Mouse (Mus musculus): ENCODE measurements at regions not wholly inside any gene's neighbourhood (a gene's known extent, or its start where the extent isn't known, plus 50 kb on each side); places are given as distances from the start of the nearest gene placed in this dataset.

- Histone ChIP-seq H3K9me3 (ENCODE audit: control insufficient read depth, insufficient read depth, low read depth, low read length) (no peaks in the 10 kb centered on the region), H3K4me3 (ENCODE audit: insufficient read depth in 1 of 2, low read depth in 1 of 2, low read length in 2 of 2, poor library complexity in 1 of 2, severe bottlenecking in 1 of 2) (no peak overlapping the region), H3K4me1 (ENCODE audit: control insufficient read depth in 2 of 2, insufficient read depth in 2 of 2, low read length in 2 of 2, poor library complexity in 1 of 2) (no peaks in the 10 kb centered on the region), H3K9ac (ENCODE audit: insufficient read depth, low read depth, low read length, poor library complexity, severe bottlenecking) (no peak overlapping the region), H3K36me3 (ENCODE audit: control insufficient read depth, insufficient read depth, low read length, poor library complexity, severe bottlenecking) (no peaks in the 10 kb centered on the region), H3K27ac (ENCODE audit: insufficient read depth, low read depth, low read length, poor library complexity, severe bottlenecking) (no peak overlapping the region)
- in situ Hi-C loops (cut with MboI; ENCODE audit: low sequenced_read_pairs in 2 of 2, unreplicated experiment in 2 of 2): no loop called here
- TF ChIP-seq MAFK (IDR thresholded peaks at IDR 0.05; ENCODE audit: insufficient read depth, low read depth, low read length) (no peak), CHD2 (IDR thresholded peaks at IDR 0.05; ENCODE audit: low read depth, low read length) (no peak), ZC3H11A (IDR thresholded peaks at IDR 0.05; ENCODE audit: borderline replicate concordance, low read depth, low read length) (no peak), ZNF384 (IDR thresholded peaks at IDR 0.05; ENCODE audit: low read depth, low read length) (no peak), HCFC1 (IDR thresholded peaks at IDR 0.05; ENCODE audit: borderline replicate concordance, insufficient read depth, low read length) (no peak)
- DNase-seq (ENCODE audit: low read depth, low spot score): no peak
Observed at GRCm38 (mm10) chr1:63916907-63917650, 148.0 kb upstream of the 4933402D24Rik start.

- Histone ChIP-seq H3K9me3 (ENCODE audit: control insufficient read depth, insufficient read depth, low read depth, low read length) (no peaks in the 10 kb centered on the region), H3K27ac (ENCODE audit: insufficient read depth, low read depth, low read length, poor library complexity, severe bottlenecking) (no peak overlapping the region), H3K4me3 (ENCODE audit: insufficient read depth in 1 of 2, low read depth in 1 of 2, low read length in 2 of 2, poor library complexity in 1 of 2, severe bottlenecking in 1 of 2) (no peak overlapping the region), H3K36me3 (ENCODE audit: control insufficient read depth, insufficient read depth, low read length, poor library complexity, severe bottlenecking) (no peaks in the 10 kb centered on the region), H3K4me1 (ENCODE audit: control insufficient read depth in 2 of 2, insufficient read depth in 2 of 2, low read length in 2 of 2, poor library complexity in 1 of 2) (no peaks in the 10 kb centered on the region), H3K9ac (ENCODE audit: insufficient read depth, low read depth, low read length, poor library complexity, severe bottlenecking) (no peak overlapping the region)
- DNase-seq (ENCODE audit: low read depth, low spot score): no peak
- TF ChIP-seq ZC3H11A (IDR thresholded peaks at IDR 0.05; ENCODE audit: borderline replicate concordance, low read depth, low read length): no peak
- no peak for TF ChIP-seq CHD2 (IDR thresholded peaks at IDR 0.05; ENCODE audit: low read depth, low read length)
- no peak for TF ChIP-seq ZNF384 (IDR thresholded peaks at IDR 0.05; ENCODE audit: low read depth, low read length)
- TF ChIP-seq HCFC1 (IDR thresholded peaks at IDR 0.05; ENCODE audit: borderline replicate concordance, insufficient read depth, low read length): no peak
- no peak for TF ChIP-seq MAFK (IDR thresholded peaks at IDR 0.05; ENCODE audit: insufficient read depth, low read depth, low read length)
- in situ Hi-C loops (cut with MboI; ENCODE audit: low sequenced_read_pairs in 2 of 2, unreplicated experiment in 2 of 2): no loop called here
Observed at GRCm38 (mm10) chr1:63910765-63911164, 141.7 kb upstream of the 4933402D24Rik start.

GRCm38 (mm10) chr1:63909191-63909590 is 140.1 kb upstream of the 4933402D24Rik start:
- H3K36me3 ChIP-seq (ENCODE audit: control insufficient read depth, insufficient read depth, low read length, poor library complexity, severe bottlenecking): no peaks in the 10 kb centered on the region
- in situ Hi-C loops (cut with MboI; ENCODE audit: low sequenced_read_pairs in 2 of 2, unreplicated experiment in 2 of 2): no loop called here
- H3K9me3 ChIP-seq (ENCODE audit: control insufficient read depth, insufficient read depth, low read depth, low read length): no peaks in the 10 kb centered on the region
- H3K4me3 ChIP-seq (ENCODE audit: insufficient read depth in 1 of 2, low read depth in 1 of 2, low read length in 2 of 2, poor library complexity in 1 of 2, severe bottlenecking in 1 of 2): no peak overlapping the region
- TF ChIP-seq CHD2 (IDR thresholded peaks at IDR 0.05; ENCODE audit: low read depth, low read length) (no peak), ZC3H11A (IDR thresholded peaks at IDR 0.05; ENCODE audit: borderline replicate concordance, low read depth, low read length) (no peak), HCFC1 (IDR thresholded peaks at IDR 0.05; ENCODE audit: borderline replicate concordance, insufficient read depth, low read length) (no peak), ZNF384 (IDR thresholded peaks at IDR 0.05; ENCODE audit: low read depth, low read length) (no peak), MAFK (IDR thresholded peaks at IDR 0.05; ENCODE audit: insufficient read depth, low read depth, low read length) (no peak)
- no peak overlapping the region for H3K27ac ChIP-seq (ENCODE audit: insufficient read depth, low read depth, low read length, poor library complexity, severe bottlenecking)
- no peaks in the 10 kb centered on the region for H3K4me1 ChIP-seq (ENCODE audit: control insufficient read depth in 2 of 2, insufficient read depth in 2 of 2, low read length in 2 of 2, poor library complexity in 1 of 2)
- no peak overlapping the region for H3K9ac ChIP-seq (ENCODE audit: insufficient read depth, low read depth, low read length, poor library complexity, severe bottlenecking)
- no peak for DNase-seq (ENCODE audit: low read depth, low spot score)

- H3K9ac ChIP-seq (ENCODE audit: insufficient read depth, low read depth, low read length, poor library complexity, severe bottlenecking): no peak overlapping the region
- H3K9me3 ChIP-seq (ENCODE audit: control insufficient read depth, insufficient read depth, low read depth, low read length): no peaks in the 10 kb centered on the region
- no peak for DNase-seq (ENCODE audit: low read depth, low spot score)
- H3K4me3 ChIP-seq (ENCODE audit: insufficient read depth in 1 of 2, low read depth in 1 of 2, low read length in 2 of 2, poor library complexity in 1 of 2, severe bottlenecking in 1 of 2): no peak overlapping the region
- TF ChIP-seq HCFC1 (IDR thresholded peaks at IDR 0.05; ENCODE audit: borderline replicate concordance, insufficient read depth, low read length): no peak
- TF ChIP-seq ZNF384 (IDR thresholded peaks at IDR 0.05; ENCODE audit: low read depth, low read length): no peak
- no peak for TF ChIP-seq CHD2 (IDR thresholded peaks at IDR 0.05; ENCODE audit: low read depth, low read length)
- no peak for TF ChIP-seq MAFK (IDR thresholded peaks at IDR 0.05; ENCODE audit: insufficient read depth, low read depth, low read length)
- TF ChIP-seq ZC3H11A (IDR thresholded peaks at IDR 0.05; ENCODE audit: borderline replicate concordance, low read depth, low read length): no peak
- H3K27ac ChIP-seq (ENCODE audit: insufficient read depth, low read depth, low read length, poor library complexity, severe bottlenecking): no peak overlapping the region
- in situ Hi-C loops (cut with MboI; ENCODE audit: low sequenced_read_pairs in 2 of 2, unreplicated experiment in 2 of 2): no loop called here
- no peaks in the 10 kb centered on the region for H3K36me3 ChIP-seq (ENCODE audit: control insufficient read depth, insufficient read depth, low read length, poor library complexity, severe bottlenecking)
- no peaks in the 10 kb centered on the region for H3K4me1 ChIP-seq (ENCODE audit: control insufficient read depth in 2 of 2, insufficient read depth in 2 of 2, low read length in 2 of 2, poor library complexity in 1 of 2)
Observed at GRCm38 (mm10) chr1:63903620-63904019, 134.6 kb upstream of the 4933402D24Rik start.

Measured in ES-E14 (cell line).